Mouse (Mus musculus) intestine, postnatal 0 days (tissue): Measurements from ENCODE around the gene Anp32b. TPM values are rescaled to one million over a fixed set of nuclear protein-coding genes. Genes with fewer than 3 reads are reported as not detected.

Experiments used
- ATAC-seq: fragments of 200-750 bp; cut with Nextera tagmentation; 2 replicates; pipeline ENCODE4 v1.8.0; 2017; ENCODE audit warnings: mild to moderate bottlenecking, moderate TSS enrichment, moderate library complexity
- H3K27ac ChIP-seq: fragments of 300-500 bp; sonication (generic); 2 replicates; pipeline ENCODE4 v1.5.1; 2014; ENCODE audit warnings: mild to moderate bottlenecking, low read depth, low read length, moderate library complexity
- H3K27me3 ChIP-seq: fragments of 300-500 bp; sonication (generic); replicated peaks from 2 replicates; pipeline ENCODE4 v1.6.1; 2014; ENCODE audit warnings: low read length, mixed read lengths; ENCODE audit not compliant: control insufficient read depth, insufficient read depth
- H3K36me3 ChIP-seq: fragments of 300-500 bp; sonication (generic); 2 replicates; pipeline ENCODE4 v1.6.1; 2014; ENCODE audit warnings: mild to moderate bottlenecking, moderate library complexity; ENCODE audit not compliant: control insufficient read depth, insufficient read depth
- H3K4me1 ChIP-seq: fragments of 300-500 bp; sonication (generic); replicated peaks from 2 replicates; pipeline ENCODE4 v1.6.1; 2014; ENCODE audit warnings: antibody characterized with exemption, low read length, mixed read lengths; ENCODE audit not compliant: control insufficient read depth, insufficient read depth
- H3K4me2 ChIP-seq: fragments of 300-500 bp; sonication (generic); replicated peaks from 2 replicates; pipeline ENCODE4 v1.6.1; 2014; ENCODE audit warnings: low read depth, mild to moderate bottlenecking, moderate library complexity
- H3K4me3 ChIP-seq: fragments of 300-500 bp; sonication (generic); 2 replicates; pipeline ENCODE4 v1.5.1; 2014; ENCODE audit warnings: low read depth, low read length
- H3K9ac ChIP-seq: fragments of 300-500 bp; sonication (generic); 2 replicates; pipeline ENCODE4 v1.6.1; 2014; ENCODE audit warnings: mild to moderate bottlenecking, low read depth, low read length
- H3K9me3 ChIP-seq: fragments of 300-500 bp; sonication (generic); 2 replicates; pipeline ENCODE4 v1.6.1; 2016; ENCODE audit warnings: mixed run types; ENCODE audit not compliant: control insufficient read depth
- CTCF ChIP-seq: sonication (generic); IDR thresholded peaks from 2 replicates; pipeline ENCODE4 v1.5.1; 2016; ENCODE audit warnings: low read depth, mild to moderate bottlenecking, control low read depth, antibody characterized with exemption, moderate library complexity
- WGBS: fragments of 180-500 bp; shearing (Covaris S2); extraction: QIAGEN DNeasy Blood & Tissue Kit; methylation state at CpG from one replicate; pipeline ENCODE4 v1.1.7; 2014; 5-methylcytosine and 5-hydroxymethylcytosine counted together
- polyA plus RNA-seq: library from polyadenylated mRNA; unstranded; fragments of >200 nt; fragmentation: Nextera tagmentation; extraction: Ambion mirVana; gene quantifications from 2 replicates; pipeline ENCODE4 v1.2.1, GENCODE M21; 2015

Anp32b gene
- polyA plus RNA-seq, 1 experiment from 2014 or later: 98.5 TPM

GRCm38 (mm10) chr4:46413406-46413805, 37.3 kb upstream of the Anp32b start, which contains the start of gene Hemgn:
Hemgn (minus strand) TSS chr4:46413506.
- ATAC-seq: no peak
- Histone ChIP-seq H3K9ac (no peak within 1 kb of the TSS), H3K4me1 (no peaks in the 10 kb centered on the region), H3K36me3 (no peaks in the 10 kb centered on the region), H3K27ac (no peak within 1 kb of the TSS), H3K27me3 (no peaks in the 10 kb centered on the region), H3K4me2 (no peak within 1 kb of the TSS), H3K9me3 (no peaks in the 10 kb centered on the region), H3K4me3 (no peak within 1 kb of the TSS)
- no peak for TF ChIP-seq CTCF
- 75% methylated on average over 7 of the region's 7 CpGs for WGBS

- no peaks in the 10 kb centered on the region for H3K36me3 ChIP-seq
- H3K9me3 ChIP-seq: no peaks in the 10 kb centered on the region
- H3K4me3 ChIP-seq: no peak overlapping the region
- H3K4me1 ChIP-seq: no peaks in the 10 kb centered on the region
- WGBS: 57% methylated on average over 3 of the region's 3 CpGs
- no peak overlapping the region for H3K4me2 ChIP-seq
- TF ChIP-seq CTCF: peak; percentile 59
- H3K9ac ChIP-seq: no peak overlapping the region
- ATAC-seq: no peak
- H3K27me3 ChIP-seq: no peaks in the 10 kb centered on the region
- H3K27ac ChIP-seq: no peak overlapping the region
These were observed 33.2 kb upstream of the Anp32b start for GRCm38 (mm10) chr4:46417491-46417890.

- TF ChIP-seq CTCF: no peak
- no peak for ATAC-seq
- no peak overlapping the region for H3K27ac ChIP-seq
- no peak overlapping the region for H3K4me3 ChIP-seq
- H3K9me3 ChIP-seq: no peaks in the 10 kb centered on the region
- H3K9ac ChIP-seq: no peak overlapping the region
- 71% methylated on average over 9 of the region's 9 CpGs for WGBS
- H3K27me3 ChIP-seq: no peaks in the 10 kb centered on the region
- no peaks in the 10 kb centered on the region for H3K36me3 ChIP-seq
- no peak overlapping the region for H3K4me2 ChIP-seq
- no peaks in the 10 kb centered on the region for H3K4me1 ChIP-seq
These were observed 31.9 kb upstream of the Anp32b start for GRCm38 (mm10) chr4:46418851-46419250.

GRCm38 (mm10) chr4:46422625-46423024, 28.1 kb upstream of the Anp32b start:
- Histone ChIP-seq H3K36me3 (no peaks in the 10 kb centered on the region), H3K4me1 (no peaks in the 10 kb centered on the region), H3K4me3 (no peak overlapping the region), H3K9ac (no peak overlapping the region), H3K4me2 (no peak overlapping the region), H3K9me3 (no peaks in the 10 kb centered on the region), H3K27me3 (no peaks in the 10 kb centered on the region), H3K27ac (no peak overlapping the region)
- ATAC-seq: no peak
- WGBS: 64% methylated on average over 8 of the region's 8 CpGs
- no peak for TF ChIP-seq CTCF

GRCm38 (mm10) chr4:46428903-46429499, 21.7 kb upstream of the Anp32b start:
- TF ChIP-seq CTCF: no peak
- Histone ChIP-seq H3K4me2 (no peak overlapping the region), H3K4me3 (no peak overlapping the region), H3K9me3 (no peaks in the 10 kb centered on the region), H3K9ac (no peak overlapping the region), H3K36me3 (no peaks in the 10 kb centered on the region), H3K27me3 (no peaks in the 10 kb centered on the region), H3K27ac (no peak overlapping the region), H3K4me1 (no peaks in the 10 kb centered on the region)
- ATAC-seq: no peak
- 65% methylated on average over 10 of the region's 10 CpGs for WGBS

- Histone ChIP-seq H3K27me3 (no peaks in the 10 kb centered on the region), H3K9ac (no peak overlapping the region), H3K27ac (no peak overlapping the region), H3K9me3 (no peaks in the 10 kb centered on the region), H3K4me2 (no peak overlapping the region), H3K4me3 (no peak overlapping the region), H3K36me3 (no peaks in the 10 kb centered on the region), H3K4me1 (no peaks in the 10 kb centered on the region)
- ATAC-seq: no peak
- TF ChIP-seq CTCF: no peak
- WGBS: 66% methylated on average over 12 of the region's 12 CpGs
These were observed 18.2 kb upstream of the Anp32b start for GRCm38 (mm10) chr4:46432339-46433036.
